Mouse (Mus musculus) forebrain, embryonic 11.5 days (tissue): ENCODE measurements around the gene Otp. TPM values are rescaled to one million over a fixed set of nuclear protein-coding genes. Genes with fewer than 3 reads are reported as not detected.

ENCODE experiments used
- ATAC-seq: fragments of 200-750 bp; cut with Nextera tagmentation; replicated peaks from 2 replicates; pipeline ENCODE4 v1.8.0; 2017; ENCODE audit warnings: moderate TSS enrichment; ENCODE audit not compliant: low FRiP score
- DNase-seq: peaks from one replicate; pipeline ENCODE4 v3.0.0-alpha.2; 2017; ENCODE audit warnings: low spot score
- H3K27ac ChIP-seq: fragments of 300-500 bp; sonication (generic); 2 replicates; pipeline ENCODE4 v1.5.1; 2014; ENCODE audit warnings: low read depth, low read length
- H3K27me3 ChIP-seq: fragments of 300-500 bp; sonication (generic); 2 replicates; pipeline ENCODE4 v1.6.1; 2014; ENCODE audit warnings: mild to moderate bottlenecking, low read length, mixed read lengths; ENCODE audit not compliant: control insufficient read depth, insufficient read depth
- H3K36me3 ChIP-seq: fragments of 300-500 bp; sonication (generic); 2 replicates; pipeline ENCODE4 v1.6.1; 2014; ENCODE audit warnings: mild to moderate bottlenecking, low read length, moderate library complexity, mixed read lengths; ENCODE audit not compliant: control insufficient read depth, insufficient read depth
- H3K4me1 ChIP-seq: fragments of 300-500 bp; sonication (generic); replicated peaks from 2 replicates; pipeline ENCODE4 v1.6.1; 2014; ENCODE audit warnings: low read length, mixed read lengths; ENCODE audit not compliant: control insufficient read depth, insufficient read depth
- H3K4me2 ChIP-seq: fragments of 300-500 bp; sonication (generic); 2 replicates; pipeline ENCODE4 v1.6.1; 2014; ENCODE audit warnings: low read depth, mild to moderate bottlenecking, low read length, moderate library complexity, mixed read lengths; ENCODE audit not compliant: severe bottlenecking
- H3K4me3 ChIP-seq: fragments of 300-500 bp; sonication (generic); 2 replicates; pipeline ENCODE4 v1.5.1; 2014; ENCODE audit warnings: low read depth, low read length
- H3K9ac ChIP-seq: fragments of 300-500 bp; sonication (generic); 2 replicates; pipeline ENCODE4 v1.6.1; 2014; ENCODE audit warnings: low read length
- H3K9me3 ChIP-seq: fragments of 300-500 bp; sonication (generic); 2 replicates; pipeline ENCODE4 v1.6.1; 2016; ENCODE audit warnings: low read length, mixed read lengths; ENCODE audit not compliant: control insufficient read depth
- WGBS: fragments of 180-500 bp; shearing (Covaris S2); extraction: QIAGEN DNeasy Blood & Tissue Kit; methylation state at CpG from one replicate; pipeline ENCODE4 v1.1.7; 2014; 5-methylcytosine and 5-hydroxymethylcytosine counted together
- polyA plus RNA-seq: library from polyadenylated mRNA; unstranded; fragments of >200 nt; fragmentation: Nextera tagmentation; extraction: Ambion mirVana; gene quantifications from 2 replicates; pipeline ENCODE4 v1.2.1, GENCODE M21; 2014

Otp gene
- polyA plus RNA-seq, 1 experiment from 2014 or later = 3.3 TPM

GRCm38 (mm10) chr13:94877211-94877590 is 1.8 kb downstream of the Otp start:
- Histone ChIP-seq H3K4me3 (no peak overlapping the region), H3K4me2 (no peak overlapping the region), H3K9ac (no peak overlapping the region), H3K4me1 (peaks cover 6% of the 10 kb centered on the region), H3K9me3 (no peaks in the 10 kb centered on the region), H3K36me3 (no peaks in the 10 kb centered on the region), H3K27ac (no peak overlapping the region), H3K27me3 (peaks cover 81% of the 10 kb centered on the region)
- ATAC-seq = no peak; the same call in 1 of the 2 replicates
- under 1% methylated on average over 27 of the region's 27 CpGs for WGBS
- peak; percentile 65 for DNase-seq

- Histone ChIP-seq H3K9ac (no peak overlapping the region), H3K4me1 (peaks cover 13% of the 10 kb centered on the region), H3K27me3 (peaks cover 82% of the 10 kb centered on the region), H3K36me3 (no peaks in the 10 kb centered on the region), H3K4me2 (no peak overlapping the region), H3K9me3 (no peaks in the 10 kb centered on the region), H3K4me3 (no peak overlapping the region), H3K27ac (no peak overlapping the region)
- 11% methylated on average over 10 of the region's 10 CpGs for WGBS
- DNase-seq (peak; percentile 31), ATAC-seq (no peak)
Measured at GRCm38 (mm10) chr13:94877991-94878745, 2.8 kb downstream of the Otp start.

- 3% methylated on average over 3 of the region's 3 CpGs for WGBS
- H3K27me3 ChIP-seq = peaks cover 88% of the 10 kb centered on the region
- H3K4me1 ChIP-seq = peaks cover 17% of the 10 kb centered on the region
- no peaks in the 10 kb centered on the region for H3K9me3 ChIP-seq
- ATAC-seq = no peak
- H3K36me3 ChIP-seq = no peaks in the 10 kb centered on the region
- no peak overlapping the region for H3K9ac ChIP-seq
- no peak overlapping the region for H3K4me3 ChIP-seq
- no peak for DNase-seq
- H3K27ac ChIP-seq = no peak overlapping the region
- H3K4me2 ChIP-seq = no peak overlapping the region
Measured at GRCm38 (mm10) chr13:94881201-94881600, 5.8 kb downstream of the Otp start.

- DNase-seq = no peak
- no peaks in the 10 kb centered on the region for H3K9me3 ChIP-seq
- WGBS = under 1% methylated on average over 10 of the region's 10 CpGs
- no peak overlapping the region for H3K4me3 ChIP-seq
- H3K4me1 ChIP-seq = peaks cover 17% of the 10 kb centered on the region
- no peak for ATAC-seq
- no peak overlapping the region for H3K4me2 ChIP-seq
- no peak overlapping the region for H3K27ac ChIP-seq
- peaks cover 83% of the 10 kb centered on the region for H3K27me3 ChIP-seq
- H3K36me3 ChIP-seq = no peaks in the 10 kb centered on the region
- no peak overlapping the region for H3K9ac ChIP-seq
Measured at GRCm38 (mm10) chr13:94882221-94882620, 6.8 kb downstream of the Otp start.

GRCm38 (mm10) chr13:94882711-94883145 is 7.3 kb downstream of the Otp start:
- H3K4me3 ChIP-seq = peak overlapping the region; percentile 34
- H3K27ac ChIP-seq = no peak overlapping the region
- H3K4me1 ChIP-seq = peaks cover 17% of the 10 kb centered on the region
- WGBS = under 1% methylated on average over 31 of the region's 37 CpGs
- ATAC-seq = peak; percentile 51; the same call in 1 of the 2 replicates
- no peaks in the 10 kb centered on the region for H3K36me3 ChIP-seq
- no peaks in the 10 kb centered on the region for H3K9me3 ChIP-seq
- H3K27me3 ChIP-seq = peaks cover 82% of the 10 kb centered on the region
- H3K4me2 ChIP-seq = peak overlapping the region; percentile 69
- no peak for DNase-seq
- no peak overlapping the region for H3K9ac ChIP-seq

- no peaks in the 10 kb centered on the region for H3K36me3 ChIP-seq
- no peak overlapping the region for H3K27ac ChIP-seq
- peak; percentile 80 for DNase-seq
- H3K9me3 ChIP-seq = no peaks in the 10 kb centered on the region
- H3K4me3 ChIP-seq = peak overlapping the region; percentile 34
- H3K9ac ChIP-seq = peak overlapping the region; percentile 16; the same call in 1 of the 2 replicates
- peaks cover 17% of the 10 kb centered on the region for H3K4me1 ChIP-seq
- H3K4me2 ChIP-seq = peak overlapping the region; percentile 69
- peak; percentile 67 for ATAC-seq
- under 1% methylated on average over 82 of the region's 95 CpGs for WGBS
- peaks cover 81% of the 10 kb centered on the region for H3K27me3 ChIP-seq
Measured at GRCm38 (mm10) chr13:94883163-94883965, 8.0 kb downstream of the Otp start.

GRCm38 (mm10) chr13:94883966-94884960 is 8.9 kb downstream of the Otp start:
- Histone ChIP-seq H3K4me2 (peak overlapping the region; percentile 69), H3K4me3 (peak overlapping the region; percentile 34), H3K36me3 (no peaks in the 10 kb centered on the region), H3K9ac (no peak overlapping the region; the same call in 1 of the 2 replicates), H3K27me3 (peaks cover 86% of the 10 kb centered on the region), H3K9me3 (no peaks in the 10 kb centered on the region), H3K4me1 (peaks cover 17% of the 10 kb centered on the region), H3K27ac (no peak overlapping the region)
- DNase-seq = peak; percentile 65
- no peak for ATAC-seq
- 2% methylated on average over 36 of the region's 36 CpGs for WGBS
